Mouse (Mus musculus): ENCODE data around the gene Gm26558.

Gm26558 gene

DNA sequence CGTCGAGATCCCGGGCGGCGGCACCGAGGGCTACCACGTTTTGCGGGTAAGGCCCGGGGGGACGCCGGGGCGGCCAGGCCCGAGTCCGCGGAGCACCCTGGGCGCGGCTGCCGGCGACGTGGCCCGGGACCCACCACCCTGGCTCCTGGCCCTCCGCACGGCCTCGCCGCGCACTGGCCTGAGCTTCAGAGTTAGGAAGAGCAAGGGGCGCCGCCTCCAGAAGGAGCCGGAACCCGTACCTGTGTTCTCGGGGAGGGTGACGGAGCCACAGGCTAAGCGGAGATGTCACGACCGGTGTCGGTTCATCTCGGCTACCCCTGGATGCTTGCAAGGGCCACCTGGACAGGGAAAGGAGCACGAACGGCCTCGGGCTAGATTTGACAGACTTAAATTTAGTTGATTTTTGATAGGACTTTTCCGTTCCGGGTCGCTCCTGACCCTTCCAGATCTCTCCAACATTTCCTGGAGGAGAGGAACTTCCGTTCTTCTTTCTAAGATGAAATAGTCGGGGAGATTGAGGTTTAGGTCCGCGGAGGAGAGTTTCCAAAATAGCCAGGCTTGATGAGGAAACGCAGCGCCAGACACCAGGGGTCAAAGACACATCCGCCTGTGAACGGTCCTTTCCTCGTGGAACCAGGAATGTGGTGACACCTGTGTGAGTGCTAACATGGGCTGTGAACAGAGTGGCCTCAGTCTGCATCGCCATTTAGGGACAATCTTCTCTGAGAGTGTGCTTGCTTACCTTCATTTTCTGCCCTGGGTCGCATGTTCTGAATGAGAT, at the start of gene Gm26558:
Gm26558 (minus strand) TSS at position 394 of the 781 bp plus-strand sequence.
- DNase-seq = no peak

DNA sequence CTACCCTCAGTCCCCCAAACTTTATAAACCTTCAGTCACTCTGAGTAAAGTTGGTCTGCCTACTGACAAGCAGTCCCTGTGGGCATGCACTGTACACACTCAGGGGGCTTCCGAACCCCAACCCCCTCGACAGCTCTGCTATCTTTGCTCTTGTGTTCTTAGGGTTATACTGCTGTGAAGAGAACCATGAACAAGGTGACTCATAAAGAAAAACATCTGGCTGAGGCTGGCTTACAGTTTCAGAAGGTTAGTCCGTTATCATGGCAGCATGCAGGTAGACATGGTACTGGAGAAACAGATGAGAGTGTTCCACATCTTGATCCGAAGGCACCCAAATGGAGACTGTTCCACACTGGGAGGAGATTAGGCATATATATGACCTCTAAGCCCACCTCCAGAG, 49.0 kb upstream of the Gm26558 start:
- no peak for DNase-seq

DNA sequence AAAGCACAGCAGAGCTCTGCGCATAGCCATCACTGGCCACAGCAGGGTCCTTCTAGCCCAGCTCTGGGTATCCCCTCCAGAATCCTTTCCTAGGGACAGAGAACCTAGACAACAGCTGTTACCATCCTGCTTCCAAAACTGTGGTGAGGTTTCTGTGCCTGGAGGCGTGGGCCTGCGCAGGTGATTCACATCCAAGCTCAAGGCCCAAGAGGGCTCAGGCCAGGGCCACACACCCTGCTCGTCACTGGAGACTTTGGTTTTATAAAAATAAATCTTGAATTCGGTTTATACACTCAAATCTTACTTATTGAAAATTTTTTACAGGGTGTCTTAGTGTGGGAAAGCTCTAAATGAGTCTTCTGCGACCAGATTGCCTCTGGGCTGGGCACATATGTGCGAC, 48.3 kb upstream of the Gm26558 start:
- no peak for DNase-seq

DNA sequence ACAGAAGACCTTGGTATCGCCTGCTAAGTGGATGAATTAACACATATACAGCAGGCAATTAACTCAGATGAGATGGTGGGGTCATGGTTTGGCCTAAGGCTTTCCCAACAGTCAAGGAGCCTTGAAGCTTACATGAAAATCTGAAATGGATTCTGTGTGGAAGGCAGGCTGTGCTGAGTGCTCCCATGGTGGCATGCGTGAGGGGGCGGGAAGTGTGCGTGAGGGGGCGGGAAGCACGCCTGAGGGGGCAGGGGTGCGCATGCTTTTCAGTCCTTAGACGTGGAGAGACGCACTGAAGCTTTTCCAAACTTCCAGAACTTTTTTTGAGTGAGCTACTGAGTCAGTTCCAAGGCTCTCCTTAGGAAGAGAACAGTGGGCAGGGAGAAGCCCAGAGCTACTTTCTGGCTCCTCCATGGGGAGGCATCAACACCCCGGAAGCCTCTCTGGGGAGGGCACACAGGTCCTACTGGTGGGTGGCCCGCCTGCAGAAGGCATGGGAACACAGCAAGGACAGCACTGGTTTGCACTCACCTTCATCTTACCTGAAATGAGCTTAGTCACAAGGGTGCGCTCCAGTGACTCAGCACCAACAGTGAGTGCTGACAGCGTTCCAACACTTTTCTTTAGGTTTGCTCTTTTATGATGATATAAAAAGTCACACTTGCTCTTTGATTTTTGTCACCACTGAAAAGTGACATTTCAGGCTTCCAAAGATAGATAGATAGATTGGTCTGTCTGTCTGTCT, 47.2 kb upstream of the Gm26558 start:
- no peak for DNase-seq

DNA sequence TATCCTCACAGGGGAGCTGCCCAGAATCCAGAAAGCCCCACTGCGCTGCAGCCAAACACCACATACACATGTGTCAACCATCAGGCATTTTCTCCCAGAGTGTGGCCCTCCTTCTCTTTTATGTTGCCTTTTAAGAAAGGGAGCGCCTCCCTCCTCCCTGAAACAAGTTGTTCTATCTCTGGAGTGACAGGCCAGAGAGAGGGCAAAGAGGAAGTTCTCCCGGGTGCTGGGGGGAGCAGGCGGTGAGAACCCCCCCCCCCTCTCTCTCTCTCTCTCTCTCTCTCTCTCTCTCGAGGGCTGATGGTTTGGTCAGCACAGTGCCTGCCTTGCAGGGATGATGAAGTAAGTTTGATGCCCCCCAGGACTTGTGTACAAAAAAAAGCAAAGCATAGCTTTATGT, 40.5 kb upstream of the Gm26558 start:
- DNase-seq = no peak

DNA sequence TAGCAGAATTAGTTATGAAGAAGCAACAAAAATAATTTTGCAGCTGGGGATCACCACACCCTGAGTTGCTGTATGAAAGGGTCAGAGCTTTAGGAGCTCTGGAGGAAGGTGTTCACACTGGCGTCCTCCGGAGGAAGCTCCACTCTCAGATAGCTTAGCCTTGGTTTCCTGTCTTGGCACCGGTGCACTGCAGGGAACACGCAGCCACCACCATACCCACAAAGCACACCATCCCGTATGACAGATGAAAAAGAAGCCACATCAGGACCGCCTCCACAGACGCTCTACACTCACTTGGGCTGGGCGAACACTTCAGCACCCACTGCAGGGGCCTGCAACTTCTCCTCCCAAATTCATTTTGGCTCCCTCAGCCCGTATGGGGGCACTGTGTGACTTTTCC, 39.7 kb upstream of the Gm26558 start:
- DNase-seq = no peak

DNA sequence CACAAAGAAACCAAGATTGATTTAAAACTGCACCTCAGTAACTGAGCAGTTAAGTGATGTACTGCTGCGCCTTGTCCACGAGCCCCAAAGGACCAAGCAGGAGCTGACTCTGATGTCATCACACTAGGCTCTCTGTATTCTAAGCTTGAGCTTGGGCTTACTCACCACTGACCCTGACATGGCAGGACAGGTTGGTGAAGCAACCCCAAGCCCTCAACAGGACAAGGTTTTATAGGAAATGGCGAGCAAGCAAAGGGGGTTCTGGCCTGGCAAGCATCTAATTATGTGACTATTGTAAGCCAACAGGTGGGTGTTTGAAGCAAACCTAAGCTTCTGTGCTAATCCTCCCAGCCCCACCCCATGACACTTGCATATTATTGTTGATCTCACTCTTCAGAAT, 38.9 kb upstream of the Gm26558 start:
- DNase-seq = no peak

DNA sequence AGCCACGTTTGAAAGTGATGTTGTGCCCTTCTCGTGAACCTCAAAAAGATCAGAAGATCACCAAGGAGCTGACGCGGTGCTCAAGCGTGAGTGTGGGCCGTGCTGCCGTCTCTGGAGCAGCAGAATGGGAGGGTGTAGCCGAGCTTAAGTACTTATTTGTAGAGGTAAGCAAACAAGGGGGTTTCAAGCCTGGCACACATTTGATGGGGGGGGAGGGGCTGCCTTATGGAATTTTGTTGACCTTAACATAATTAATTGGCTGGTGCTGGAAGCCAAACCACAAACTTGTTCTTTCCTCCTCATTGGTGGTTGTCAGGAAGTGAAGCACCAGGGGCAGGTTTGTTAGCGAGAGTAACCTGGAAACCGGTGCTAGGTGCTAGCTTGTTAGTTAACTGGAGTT, 33.8 kb upstream of the Gm26558 start:
- peak; percentile 7 for DNase-seq

DNA sequence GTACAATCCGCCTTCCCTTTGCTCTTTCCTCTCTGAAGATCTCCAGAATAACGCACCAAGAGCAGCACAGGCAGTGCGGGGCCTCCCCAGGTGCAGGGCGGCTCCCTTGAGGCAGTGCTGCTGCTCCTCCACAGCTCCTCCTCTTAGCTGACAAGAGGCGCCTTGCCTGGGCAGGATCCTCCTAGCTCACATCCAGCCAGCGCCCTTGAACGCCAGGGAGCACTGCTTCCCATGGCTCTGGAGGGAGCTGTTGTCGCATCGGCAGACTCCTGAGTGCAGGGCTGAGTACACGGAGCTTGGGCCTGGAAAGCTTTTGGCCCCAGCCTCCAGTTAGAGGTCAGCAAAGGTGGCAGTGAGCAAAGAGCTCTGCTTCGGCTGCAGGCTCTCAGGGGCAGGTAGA, 28.3 kb upstream of the Gm26558 start:
- no peak for DNase-seq

DNA sequence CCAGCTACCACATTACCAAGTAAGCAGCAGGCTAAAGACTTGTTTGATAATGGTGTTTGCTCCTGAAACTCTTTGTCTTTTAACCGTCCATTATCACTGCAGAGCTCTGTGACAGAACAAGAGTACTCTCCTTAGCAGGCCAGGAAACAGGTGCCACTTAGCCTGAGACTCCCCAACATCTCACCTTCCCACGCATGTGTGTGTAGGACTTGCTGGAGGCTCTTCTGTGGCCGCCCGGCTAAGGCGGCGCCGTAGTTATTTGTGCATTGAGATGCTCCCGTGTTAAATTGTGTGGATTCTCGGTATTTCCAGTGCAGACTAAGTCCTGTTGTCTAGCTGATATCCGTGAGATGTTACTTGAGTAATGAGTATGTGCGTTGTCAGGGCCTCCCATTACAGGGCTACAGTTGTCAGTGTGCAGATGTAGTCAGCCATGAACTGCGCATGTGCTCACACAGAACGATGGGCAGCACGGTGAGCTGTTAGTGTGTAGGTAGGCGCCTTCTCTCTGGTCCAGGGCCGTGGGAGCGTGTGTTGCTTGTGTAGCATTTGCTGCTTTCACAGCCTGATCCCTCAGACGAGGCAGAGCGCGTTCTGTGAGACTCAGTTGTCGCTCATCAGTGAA, 26.7 kb upstream of the Gm26558 start:
- no peak for DNase-seq

DNA sequence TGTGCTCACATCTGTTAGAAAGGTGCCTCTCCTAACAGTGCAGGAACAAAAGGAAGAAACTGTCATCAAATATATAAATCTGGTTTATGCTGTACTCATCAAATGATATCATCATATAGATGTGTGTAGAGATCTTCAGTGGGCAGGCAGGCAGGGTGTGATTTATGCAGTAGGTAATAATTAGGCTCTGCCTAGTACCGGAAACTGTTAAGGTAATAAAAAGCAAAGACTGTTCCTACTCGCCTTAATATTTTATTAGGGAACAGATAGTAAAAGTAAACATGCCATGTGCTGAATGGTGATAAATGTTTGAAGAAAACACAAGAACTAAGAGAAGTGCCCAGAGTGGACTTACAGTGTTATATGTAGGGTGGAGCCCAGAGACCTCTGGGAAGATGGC, 20.4 kb upstream of the Gm26558 start:
- no peak for DNase-seq

DNA sequence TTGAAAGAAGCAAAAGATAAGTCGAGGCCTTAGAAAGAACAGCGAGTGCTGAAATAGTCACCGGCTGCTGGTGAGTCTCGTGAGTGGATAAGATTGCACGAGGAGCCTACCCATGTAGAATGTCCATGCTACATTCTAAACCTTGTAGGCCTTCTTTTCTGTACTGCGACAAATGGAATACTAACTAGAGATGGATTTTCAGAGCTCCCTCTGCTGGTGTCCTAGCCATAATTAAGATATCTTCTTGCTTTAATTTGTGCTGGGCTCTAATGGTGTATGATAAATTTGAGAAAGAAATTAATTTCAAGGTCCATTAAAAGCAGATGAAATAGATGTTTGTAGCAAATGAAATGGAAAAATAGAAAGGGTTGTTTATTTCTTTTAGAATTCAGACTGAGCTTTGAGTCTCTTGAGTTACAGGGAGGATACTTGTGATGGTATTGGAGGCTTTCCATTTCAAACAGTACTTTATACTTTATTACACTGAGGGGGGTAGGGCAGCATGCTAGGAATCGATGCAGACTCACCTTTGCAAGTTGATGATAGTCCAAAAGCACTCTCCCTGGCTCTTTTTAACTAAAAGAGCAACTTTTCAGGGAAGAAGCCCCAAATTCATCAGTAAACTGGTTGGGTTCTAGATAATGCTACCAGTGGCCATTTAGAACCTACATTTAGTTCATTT, 11.7 kb upstream of the Gm26558 start:
- DNase-seq = peak; percentile 28

DNA sequence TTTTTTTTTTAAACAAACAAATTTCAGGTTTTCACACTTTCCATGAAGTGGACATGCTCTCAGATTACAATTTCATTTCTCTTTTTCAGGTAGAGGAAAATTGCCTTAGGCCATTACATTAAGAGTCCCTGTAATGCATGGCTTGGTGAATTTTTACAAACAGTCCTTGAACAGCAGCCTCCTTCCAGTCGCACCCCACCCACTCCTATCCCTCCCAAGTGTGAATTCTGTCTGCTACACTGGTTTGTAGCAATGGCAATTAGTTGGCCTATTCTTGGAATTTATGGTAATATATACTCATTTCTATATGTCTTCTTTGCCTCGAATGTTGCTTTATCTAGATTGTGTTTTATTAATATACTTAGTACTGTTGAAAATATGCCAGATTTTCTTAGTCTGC, 10.6 kb upstream of the Gm26558 start:
- DNase-seq = no peak

DNA sequence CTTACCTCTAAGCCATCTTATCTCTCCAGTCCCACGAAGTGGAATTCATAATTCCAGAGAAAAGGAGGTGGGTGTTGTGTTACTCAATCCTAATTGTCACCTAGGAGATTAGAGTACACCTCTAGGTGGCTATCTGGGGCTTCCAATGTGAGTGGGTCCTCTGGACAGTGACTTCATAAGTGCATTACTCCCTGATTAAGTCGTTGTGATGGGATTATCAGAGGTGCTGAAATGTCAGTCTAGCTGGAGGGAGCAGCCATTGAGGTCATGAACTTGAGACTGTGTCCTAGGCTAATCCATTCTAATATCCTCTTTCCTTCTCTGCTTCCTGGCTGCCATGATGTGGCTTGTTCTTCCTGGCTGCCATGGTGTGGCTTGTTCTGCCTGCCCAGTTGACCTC, 8.0 kb upstream of the Gm26558 start:
- no peak for DNase-seq

DNA sequence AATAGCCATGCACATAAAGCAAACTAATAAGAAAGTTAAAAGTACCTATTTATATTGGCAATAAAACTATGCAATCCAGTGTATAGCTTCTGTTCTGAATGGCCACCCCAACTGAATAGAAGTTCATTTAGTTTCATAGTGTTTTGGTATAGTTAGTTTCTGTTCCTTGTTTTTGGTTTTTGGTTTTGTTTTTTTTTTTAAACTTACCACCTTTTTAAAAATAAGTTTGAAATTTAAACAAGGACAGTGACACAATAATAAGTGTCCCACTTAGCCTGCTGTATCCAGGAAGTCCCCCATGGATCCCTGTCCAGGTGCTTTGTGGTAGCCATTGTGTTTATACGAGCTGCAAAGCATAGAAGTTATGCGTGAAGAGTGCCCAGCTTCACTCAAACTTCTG, 7.3 kb upstream of the Gm26558 start:
- DNase-seq = no peak

DNA sequence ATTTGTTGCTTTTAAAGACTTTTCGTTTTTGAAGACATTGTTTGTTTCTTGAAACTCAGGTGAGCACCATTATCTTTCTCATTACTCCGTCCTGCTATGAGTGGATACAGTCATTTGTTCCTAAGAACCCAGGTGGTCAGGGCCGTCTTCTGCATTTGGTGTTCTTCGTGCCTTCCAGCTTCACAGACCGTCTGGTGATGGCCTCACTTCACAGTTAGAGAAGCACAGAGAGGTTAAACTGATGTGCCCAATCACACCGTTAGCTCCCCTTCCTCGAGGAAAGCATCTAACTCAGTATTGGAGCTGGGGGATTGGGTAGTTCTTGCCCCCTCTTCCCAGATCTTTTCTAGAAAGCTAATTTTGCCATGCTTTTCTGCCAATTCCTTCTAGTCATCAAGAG, 5.1 kb upstream of the Gm26558 start:
- DNase-seq = no peak

DNA sequence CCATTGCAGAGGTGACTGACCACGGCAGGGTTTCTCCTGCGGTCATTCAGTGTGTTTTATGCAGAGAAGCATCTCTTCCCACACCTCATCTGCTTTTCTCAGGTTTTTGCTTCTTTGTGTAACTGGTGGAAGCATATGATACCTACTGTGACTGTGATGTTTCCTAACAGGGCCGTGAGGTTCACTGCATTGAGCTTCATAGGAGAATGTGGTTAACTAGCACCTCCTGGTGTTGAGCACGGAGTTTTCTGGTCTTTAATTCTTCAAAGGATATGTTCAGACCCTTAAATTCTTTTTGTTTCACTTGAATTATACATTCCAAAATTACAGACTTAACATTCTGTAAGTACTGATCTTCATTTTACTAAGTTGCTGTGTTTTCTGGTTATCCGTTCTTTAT, 1.9 kb upstream of the Gm26558 start:
- DNase-seq = no peak

DNA sequence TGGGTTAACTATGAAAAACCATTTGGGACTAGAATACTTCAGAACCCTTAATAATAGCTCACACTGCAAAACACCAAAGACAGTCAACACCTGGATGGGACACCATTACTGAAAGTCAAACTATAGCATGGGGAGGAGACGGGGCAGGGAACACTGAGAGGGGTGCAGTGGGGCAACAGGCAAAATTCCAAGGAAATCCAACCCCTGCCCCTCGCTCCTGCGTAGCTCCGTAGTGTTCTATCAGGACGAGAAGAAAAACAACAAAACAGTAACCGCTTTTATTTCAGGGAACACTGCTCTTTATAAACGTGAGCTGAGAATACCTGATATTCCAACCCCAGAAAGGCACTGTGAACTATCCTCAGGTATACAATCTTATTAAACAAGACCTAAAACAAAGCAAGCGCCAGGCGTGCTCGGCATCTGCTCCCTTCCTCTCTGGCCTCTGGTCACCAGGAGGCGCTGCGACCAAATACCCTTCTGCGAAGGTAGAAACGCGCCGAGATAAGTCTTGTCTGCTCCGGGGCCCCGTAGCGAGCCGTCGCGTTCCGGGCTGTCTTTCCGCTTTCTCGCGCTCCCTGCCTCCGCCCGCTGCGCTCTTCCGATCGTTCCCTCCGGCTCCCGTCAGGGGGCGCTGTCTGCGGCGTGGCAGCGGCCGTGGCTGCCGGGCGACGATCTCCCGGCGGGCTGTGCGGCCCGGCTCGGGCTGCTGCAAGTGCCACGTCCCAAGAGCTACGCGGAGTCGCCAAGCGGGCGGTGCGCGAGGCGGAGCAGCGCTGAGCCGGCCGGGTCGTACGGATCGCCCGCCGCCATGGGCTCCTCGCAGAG, 807 bp downstream of the Gm26558 start, which contains the start of gene Gorasp2:
Gorasp2 (plus strand) TSS at position 690 of the 828 bp plus-strand sequence.
- peak; percentile 98 for DNase-seq

DNA sequence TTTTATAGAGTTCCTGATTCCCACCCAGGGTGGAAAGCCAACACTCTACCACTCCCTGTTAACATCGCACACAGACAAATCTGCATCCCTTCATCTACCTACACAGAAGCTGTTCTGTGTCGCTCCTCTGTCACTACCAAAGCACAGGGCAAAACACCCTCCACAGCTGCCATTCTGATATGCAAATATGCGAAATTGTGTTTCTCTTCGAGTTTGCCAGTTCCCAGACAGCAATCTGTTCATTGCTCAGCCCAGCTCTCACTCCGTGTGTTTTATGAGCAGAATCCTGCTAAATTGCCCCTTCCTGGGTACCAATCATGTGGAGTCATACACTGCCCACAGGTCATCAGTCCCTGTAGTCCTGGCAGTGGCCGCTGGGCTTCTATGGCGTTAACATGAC, 4.8 kb downstream of the Gm26558 start:
- no peak for DNase-seq

DNA sequence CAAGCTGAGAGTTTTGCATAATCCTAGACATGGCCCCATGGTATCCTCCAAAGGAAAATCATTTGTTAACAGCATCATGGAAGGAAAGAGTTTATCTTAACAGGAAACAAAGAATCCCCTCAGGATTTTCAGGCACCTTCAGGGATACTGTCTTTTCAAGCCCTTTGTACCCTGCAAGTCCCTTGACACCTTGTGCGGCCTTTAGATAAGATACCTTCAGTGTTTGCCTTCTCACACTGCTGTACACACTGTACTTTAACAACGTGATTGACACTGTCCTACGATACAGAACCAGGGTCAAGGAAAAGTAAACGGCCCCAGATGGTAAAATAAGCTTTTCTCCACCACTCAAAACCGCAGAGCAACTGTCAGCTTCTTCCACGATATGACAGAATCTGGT, 10.1 kb downstream of the Gm26558 start:
- DNase-seq = no peak

DNA sequence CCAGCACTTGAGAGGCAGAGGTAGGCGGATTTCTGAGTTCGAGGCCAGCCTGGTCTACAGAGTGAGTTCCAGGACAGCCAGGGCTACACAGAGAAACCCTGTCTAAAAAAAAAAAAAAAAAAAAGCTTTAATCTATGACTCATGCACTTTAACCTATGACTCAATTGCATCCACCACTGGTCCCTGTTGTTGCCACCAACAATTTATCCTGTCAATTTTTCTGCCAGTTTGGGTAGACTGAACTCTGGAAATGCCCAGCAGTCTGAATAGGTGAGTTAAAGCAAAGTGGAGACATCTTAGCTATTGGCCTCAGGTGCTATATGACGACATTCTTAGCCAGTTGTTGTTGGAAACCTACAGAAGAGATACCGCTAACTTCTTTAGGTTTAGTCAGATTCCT, 12.4 kb downstream of the Gm26558 start:
- DNase-seq = no peak

DNA sequence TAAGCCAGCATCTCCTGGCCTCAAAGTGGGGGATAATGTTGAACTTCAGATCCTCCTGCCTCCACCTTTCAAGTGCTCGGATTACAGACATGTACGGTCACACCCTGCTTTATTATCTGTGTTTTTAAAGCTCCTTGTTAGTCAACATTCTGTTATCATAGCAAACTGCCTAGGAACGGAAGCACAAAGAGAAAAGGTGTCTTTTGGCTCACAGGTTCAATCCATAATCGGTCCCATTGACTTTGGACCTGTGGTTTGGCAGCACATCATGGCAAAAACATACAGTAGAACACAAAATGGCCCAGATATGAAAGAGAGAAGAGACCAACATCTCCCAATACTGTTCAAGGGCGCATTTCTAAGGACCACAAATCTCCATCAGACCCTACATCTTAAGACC, 13.6 kb downstream of the Gm26558 start:
- DNase-seq = no peak

DNA sequence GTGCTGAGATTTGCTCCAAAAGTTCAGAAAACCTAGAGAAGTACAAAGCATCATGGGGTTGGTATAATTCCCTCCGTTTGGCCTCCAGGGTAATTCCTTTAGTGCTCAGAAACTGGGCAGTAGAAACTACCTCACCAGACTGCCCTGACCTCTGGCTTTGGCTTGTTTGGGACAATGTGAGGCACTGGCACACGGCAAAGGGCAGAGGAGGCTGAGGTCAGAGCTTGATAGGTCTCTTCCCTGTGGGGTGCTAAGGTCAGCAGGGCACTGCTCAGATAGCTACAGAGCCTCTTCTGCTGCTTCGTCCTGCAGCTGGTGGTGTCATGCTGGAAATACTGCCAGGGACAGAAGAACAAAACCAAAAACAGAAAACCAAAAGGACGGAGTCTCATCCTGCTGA, 14.2 kb downstream of the Gm26558 start:
- no peak for DNase-seq
